Mouse (Mus musculus) heart, embryonic 13.5 days (tissue): Measurements from ENCODE around the gene Tbcc. TPM values are rescaled to one million over a fixed set of nuclear protein-coding genes. Genes with fewer than 3 reads are reported as not detected.

Experiments
- ATAC-seq: fragments of 200-750 bp; cut with Nextera tagmentation; 2 replicates; pipeline ENCODE4 v1.8.0; 2017; ENCODE audit warnings: moderate TSS enrichment; ENCODE audit not compliant: insufficient number of reproducible peaks, low FRiP score, low TSS enrichment; ENCODE audit errors: extremely low read depth
- H3K27ac ChIP-seq: fragments of 300-500 bp; sonication (generic); replicated peaks from 2 replicates; pipeline ENCODE4 v1.5.1; 2015; ENCODE audit warnings: moderate library complexity, mild to moderate bottlenecking, inconsistent platforms
- H3K27me3 ChIP-seq: fragments of 300-500 bp; sonication (generic); replicated peaks from 2 replicates; pipeline ENCODE4 v1.6.1; 2015; ENCODE audit warnings: mild to moderate bottlenecking, inconsistent platforms
- H3K36me3 ChIP-seq: fragments of 300-500 bp; sonication (generic); 2 replicates; pipeline ENCODE4 v1.6.1; 2015; ENCODE audit warnings: mild to moderate bottlenecking, inconsistent platforms
- H3K4me1 ChIP-seq: fragments of 300-500 bp; sonication (generic); 2 replicates; pipeline ENCODE4 v1.6.1; 2015; ENCODE audit warnings: inconsistent platforms
- H3K4me2 ChIP-seq: fragments of 300-500 bp; sonication (generic); 2 replicates; pipeline ENCODE4 v1.6.1; 2015; ENCODE audit warnings: inconsistent platforms, mild to moderate bottlenecking, moderate library complexity
- H3K4me3 ChIP-seq: fragments of 300-500 bp; sonication (generic); 2 replicates; pipeline ENCODE4 v1.5.1; 2015; ENCODE audit warnings: moderate library complexity, mild to moderate bottlenecking, inconsistent platforms
- H3K9ac ChIP-seq: fragments of 300-500 bp; sonication (generic); 2 replicates; pipeline ENCODE4 v1.6.1; 2015; ENCODE audit warnings: inconsistent platforms, mild to moderate bottlenecking, moderate library complexity
- H3K9me3 ChIP-seq: fragments of 300-500 bp; sonication (generic); 2 replicates; pipeline ENCODE4 v1.6.1; 2016; ENCODE audit warnings: inconsistent platforms
- WGBS: fragments of 180-500 bp; shearing (Covaris S2); methylation state at CpG from one replicate; pipeline ENCODE4 v1.1.7; 2015; ENCODE audit warnings: mixed read lengths; 5-methylcytosine and 5-hydroxymethylcytosine counted together
- polyA plus RNA-seq: library from polyadenylated mRNA; unstranded; fragments of >200 nt; fragmentation: Nextera tagmentation; extraction: Ambion mirVana; gene quantifications from 2 replicates; pipeline ENCODE4 v1.2.1, GENCODE M21; 2015

Tbcc gene
- polyA plus RNA-seq, 1 experiment from 2014 or later: 39.8 TPM

GRCm38 (mm10) chr17:46870913-46871312 lies 19.6 kb upstream of the Tbcc start:
- Histone ChIP-seq H3K4me1 (peaks cover 20% of the 10 kb centered on the region), H3K4me3 (no peak overlapping the region), H3K27me3 (no peaks in the 10 kb centered on the region), H3K9me3 (no peaks in the 10 kb centered on the region), H3K36me3 (no peaks in the 10 kb centered on the region), H3K9ac (no peak overlapping the region), H3K27ac (no peak overlapping the region), H3K4me2 (no peak overlapping the region)
- 33% methylated on average over 1 of the region's 1 CpGs for WGBS
- ATAC-seq: no peak

GRCm38 (mm10) chr17:46872806-46873205 lies 17.7 kb upstream of the Tbcc start:
- no peaks in the 10 kb centered on the region for H3K27me3 ChIP-seq
- H3K36me3 ChIP-seq: no peaks in the 10 kb centered on the region
- H3K9me3 ChIP-seq: no peaks in the 10 kb centered on the region
- WGBS: 76% methylated on average over 7 of the region's 7 CpGs
- H3K4me3 ChIP-seq: no peak overlapping the region
- no peak for ATAC-seq
- no peak overlapping the region for H3K9ac ChIP-seq
- peak overlapping the region; percentile 71; the same call in 1 of the 2 replicates for H3K27ac ChIP-seq
- H3K4me2 ChIP-seq: no peak overlapping the region
- peaks cover 31% of the 10 kb centered on the region for H3K4me1 ChIP-seq

- H3K27ac ChIP-seq: peak overlapping the region; percentile 71
- peaks cover 31% of the 10 kb centered on the region for H3K4me1 ChIP-seq
- H3K4me3 ChIP-seq: peak overlapping the region; percentile 3; the same call in 1 of the 2 replicates
- no peaks in the 10 kb centered on the region for H3K36me3 ChIP-seq
- H3K4me2 ChIP-seq: peak overlapping the region; percentile 53
- WGBS: 8% methylated on average over 10 of the region's 10 CpGs
- H3K9me3 ChIP-seq: no peaks in the 10 kb centered on the region
- peak overlapping the region; percentile 68; the same call in 1 of the 2 replicates for H3K9ac ChIP-seq
- ATAC-seq: no peak; the same call in 1 of the 2 replicates
- no peaks in the 10 kb centered on the region for H3K27me3 ChIP-seq
Measured at GRCm38 (mm10) chr17:46874133-46874532, 16.4 kb upstream of the Tbcc start.

GRCm38 (mm10) chr17:46875626-46876025 lies 14.9 kb upstream of the Tbcc start:
- H3K27ac ChIP-seq: no peak overlapping the region
- no peak for ATAC-seq
- H3K9ac ChIP-seq: no peak overlapping the region
- no peaks in the 10 kb centered on the region for H3K9me3 ChIP-seq
- peaks cover 41% of the 10 kb centered on the region for H3K4me1 ChIP-seq
- no peaks in the 10 kb centered on the region for H3K27me3 ChIP-seq
- H3K4me3 ChIP-seq: no peak overlapping the region
- WGBS: 66% methylated on average over 3 of the region's 3 CpGs
- H3K4me2 ChIP-seq: no peak overlapping the region
- H3K36me3 ChIP-seq: no peaks in the 10 kb centered on the region

GRCm38 (mm10) chr17:46876371-46876950 lies 14.0 kb upstream of the Tbcc start:
- ATAC-seq: no peak
- H3K4me3 ChIP-seq: no peak overlapping the region
- H3K27ac ChIP-seq: 0 out of 2 replicates have a peak overlapping the region, but pooled peaks have one; percentile 21
- no peak overlapping the region for H3K4me2 ChIP-seq
- H3K27me3 ChIP-seq: no peaks in the 10 kb centered on the region
- no peaks in the 10 kb centered on the region for H3K36me3 ChIP-seq
- WGBS: 70% methylated on average over 8 of the region's 8 CpGs
- peaks cover 41% of the 10 kb centered on the region for H3K4me1 ChIP-seq
- H3K9ac ChIP-seq: 0 out of 2 replicates have a peak overlapping the region, but pooled peaks have one; percentile 3
- H3K9me3 ChIP-seq: no peaks in the 10 kb centered on the region

- no peak for ATAC-seq
- H3K27ac ChIP-seq: no peak overlapping the region
Measured at GRCm38 (mm10) chr17:46877061-46877460, 13.4 kb upstream of the Tbcc start.

GRCm38 (mm10) chr17:46879841-46880311 lies 10.6 kb upstream of the Tbcc start:
- 28% methylated on average over 14 of the region's 14 CpGs for WGBS
- ATAC-seq: peak; percentile 49; the same call in 1 of the 2 replicates

More at GRCm38 (mm10) chr17:46877061-46877460, 13.4 kb upstream of the Tbcc start:
- Histone ChIP-seq H3K27me3 (no peaks in the 10 kb centered on the region), H3K9ac (0 out of 2 replicates have a peak overlapping the region, but pooled peaks have one; percentile 3), H3K4me2 (no peak overlapping the region), H3K36me3 (no peaks in the 10 kb centered on the region), H3K4me3 (no peak overlapping the region), H3K9me3 (no peaks in the 10 kb centered on the region), H3K4me1 (peaks cover 41% of the 10 kb centered on the region)
- WGBS: 83% methylated on average over 5 of the region's 5 CpGs

GRCm38 (mm10) chr17:46880322-46880721 lies 10.2 kb upstream of the Tbcc start:
- 68% methylated on average over 2 of the region's 2 CpGs for WGBS
- Histone ChIP-seq H3K36me3 (no peaks in the 10 kb centered on the region), H3K9ac (no peak overlapping the region), H3K4me2 (no peak overlapping the region), H3K27me3 (peaks cover 20% of the 10 kb centered on the region), H3K27ac (peak overlapping the region; percentile 26; the same call in 1 of the 2 replicates), H3K9me3 (no peaks in the 10 kb centered on the region), H3K4me3 (no peak overlapping the region), H3K4me1 (peaks cover 25% of the 10 kb centered on the region)
- ATAC-seq: no peak

More at GRCm38 (mm10) chr17:46879841-46880311, 10.6 kb upstream of the Tbcc start:
- H3K4me2 ChIP-seq: no peak overlapping the region
- no peak overlapping the region for H3K4me3 ChIP-seq
- H3K27ac ChIP-seq: peak overlapping the region; percentile 26; the same call in 1 of the 2 replicates
- H3K27me3 ChIP-seq: peaks cover 20% of the 10 kb centered on the region
- no peak overlapping the region for H3K9ac ChIP-seq
- peaks cover 21% of the 10 kb centered on the region for H3K4me1 ChIP-seq
- no peaks in the 10 kb centered on the region for H3K36me3 ChIP-seq
- no peaks in the 10 kb centered on the region for H3K9me3 ChIP-seq

GRCm38 (mm10) chr17:46881728-46882127 lies 8.8 kb upstream of the Tbcc start:
- Histone ChIP-seq H3K27me3 (peaks cover 20% of the 10 kb centered on the region), H3K4me1 (peaks cover 35% of the 10 kb centered on the region), H3K36me3 (no peaks in the 10 kb centered on the region), H3K4me3 (no peak overlapping the region), H3K27ac (no peak overlapping the region), H3K9ac (no peak overlapping the region), H3K4me2 (no peak overlapping the region), H3K9me3 (no peaks in the 10 kb centered on the region)
- no peak for ATAC-seq
- 78% methylated on average over 6 of the region's 6 CpGs for WGBS

- no peaks in the 10 kb centered on the region for H3K36me3 ChIP-seq
- H3K27me3 ChIP-seq: peaks cover 20% of the 10 kb centered on the region
- no peak overlapping the region for H3K4me3 ChIP-seq
- WGBS: 84% methylated on average over 9 of the region's 9 CpGs
- no peak overlapping the region for H3K9ac ChIP-seq
- peaks cover 31% of the 10 kb centered on the region for H3K4me1 ChIP-seq
- no peak overlapping the region for H3K27ac ChIP-seq
- no peaks in the 10 kb centered on the region for H3K9me3 ChIP-seq
- no peak for ATAC-seq
- no peak overlapping the region for H3K4me2 ChIP-seq
Measured at GRCm38 (mm10) chr17:46883107-46883506, 7.4 kb upstream of the Tbcc start.

GRCm38 (mm10) chr17:46884766-46885165 lies 5.7 kb upstream of the Tbcc start:
- no peak for ATAC-seq
- Histone ChIP-seq H3K4me1 (peaks cover 36% of the 10 kb centered on the region), H3K27ac (no peak overlapping the region), H3K4me3 (no peak overlapping the region), H3K9me3 (no peaks in the 10 kb centered on the region), H3K9ac (no peak overlapping the region), H3K4me2 (no peak overlapping the region), H3K27me3 (peaks cover 20% of the 10 kb centered on the region), H3K36me3 (no peaks in the 10 kb centered on the region)
- WGBS: 86% methylated on average over 6 of the region's 6 CpGs
